Mouse (Mus musculus): Measurements from ENCODE around the gene Fpr1. TPM values are rescaled to one million over a fixed set of nuclear protein-coding genes. Genes with fewer than 3 reads are reported as not detected.
"Not testable (repeated sequence)": the region's sequence is repeated elsewhere in the genome, so short reads cannot be mapped to it uniquely, and the experiment has no call there.

Gene Fpr1
- not detected in 2 replicates for polyA plus RNA-seq (2014; fragmentation: Nextera tagmentation; extraction: Ambion mirVana)

DNA sequence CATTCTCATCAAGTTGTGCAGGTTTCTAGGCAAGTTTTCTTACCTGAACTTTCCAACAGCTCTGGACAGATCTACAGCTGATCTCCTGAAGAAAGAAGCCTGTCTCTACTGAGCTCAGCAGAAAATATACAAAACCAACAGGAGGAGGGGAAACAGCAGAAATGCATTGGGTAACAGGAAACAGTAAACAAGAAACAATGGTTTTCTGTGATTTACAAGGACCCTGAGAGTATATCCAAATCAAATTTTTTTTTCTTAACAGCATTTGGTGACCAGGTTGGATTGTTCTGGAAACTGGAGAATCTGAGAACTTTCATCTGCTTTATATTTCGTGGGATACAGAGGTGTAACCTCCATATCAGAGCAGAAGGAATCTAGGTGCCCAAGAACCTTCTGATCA, at the start of gene Fpr1:
TSS of gene Fpr1 (minus strand) at position 101 of the 400 bp plus-strand sequence.
- Histone ChIP-seq H3K27ac (replicated peaks; ENCODE audit: low read depth, low read length) (no peak within 1 kb of the TSS), H3K9me3 (ENCODE audit: control insufficient read depth, low read length) (no peaks in the 10 kb centered on the region), H3K9ac (replicated peaks; ENCODE audit: low read length) (no peak within 1 kb of the TSS), H3K4me2 (ENCODE audit: low read length) (no peak within 1 kb of the TSS), H3K36me3 (ENCODE audit: control insufficient read depth, insufficient read depth, low read length) (no peaks in the 10 kb centered on the region), H3K27me3 (ENCODE audit: control insufficient read depth, insufficient read depth, low read length) (no peaks in the 10 kb centered on the region), H3K4me3 (replicated peaks; ENCODE audit: low read depth, low read length) (no peak within 1 kb of the TSS), H3K4me1 (ENCODE audit: control insufficient read depth, insufficient read depth, low read length) (no peaks in the 10 kb centered on the region)
- ATAC-seq (ENCODE audit: low FRiP score, low TSS enrichment) (no peak), DNase-seq (no peak)
- WGBS, result 60% methylated on average over 1 of the region's 1 CpGs

DNA sequence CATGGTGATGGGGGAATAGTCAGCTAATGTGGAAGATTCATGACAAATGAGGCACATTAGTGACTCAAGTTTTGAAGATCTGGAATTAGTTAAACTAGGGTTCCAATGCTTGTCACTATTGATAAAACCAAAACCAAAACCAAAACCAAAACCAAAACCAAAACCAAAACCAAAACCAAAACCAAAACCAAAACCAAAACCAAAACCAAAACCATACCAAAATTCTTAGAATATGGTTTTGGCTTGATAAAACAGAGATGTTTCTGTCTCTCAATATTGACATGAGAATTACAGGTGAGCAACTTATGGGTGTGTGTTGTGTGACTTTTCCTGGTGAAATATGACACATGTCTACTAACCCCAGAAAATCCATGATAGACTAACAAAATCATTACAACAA, 34.0 kb upstream of the Fpr1 start:
- DNase-seq (no peak), ATAC-seq (ENCODE audit: low FRiP score, low TSS enrichment) (no peak)
- H3K9me3 ChIP-seq (ENCODE audit: control insufficient read depth, low read length), result peaks cover 4% of the 10 kb centered on the region; the same call in 1 of the 2 replicates
- H3K27me3 ChIP-seq (ENCODE audit: control insufficient read depth, insufficient read depth, low read length), result no peaks in the 10 kb centered on the region
- no peak overlapping the region for H3K27ac ChIP-seq (replicated peaks; ENCODE audit: low read depth, low read length)
- H3K36me3 ChIP-seq (ENCODE audit: control insufficient read depth, insufficient read depth, low read length), result no peaks in the 10 kb centered on the region
- H3K4me2 ChIP-seq (ENCODE audit: low read length), result no peak overlapping the region
- H3K9ac ChIP-seq (replicated peaks; ENCODE audit: low read length), result no peak overlapping the region
- no peak overlapping the region for H3K4me3 ChIP-seq (replicated peaks; ENCODE audit: low read depth, low read length)
- no peaks in the 10 kb centered on the region for H3K4me1 ChIP-seq (ENCODE audit: control insufficient read depth, insufficient read depth, low read length)

- 91% methylated on average over 1 of the region's 1 CpGs for WGBS
- no peak for ATAC-seq (ENCODE audit: low FRiP score, low TSS enrichment)
Measured at GRCm38 (mm10) chr17:17917376-17917775, 33.6 kb upstream of the Fpr1 start.

GRCm38 (mm10) chr17:17912618-17913017, 28.9 kb upstream of the Fpr1 start:
- H3K4me3 ChIP-seq (replicated peaks; ENCODE audit: low read depth, low read length); H3K9me3 ChIP-seq (ENCODE audit: control insufficient read depth, low read length); H3K27ac ChIP-seq (replicated peaks; ENCODE audit: low read depth, low read length); H3K36me3 ChIP-seq (ENCODE audit: control insufficient read depth, insufficient read depth, low read length); DNase-seq; H3K9ac ChIP-seq (replicated peaks; ENCODE audit: low read length); H3K4me1 ChIP-seq (ENCODE audit: control insufficient read depth, insufficient read depth, low read length); ATAC-seq (ENCODE audit: low FRiP score, low TSS enrichment); H3K4me2 ChIP-seq (ENCODE audit: low read length); H3K27me3 ChIP-seq (ENCODE audit: control insufficient read depth, insufficient read depth, low read length): not testable (repeated sequence)
- 89% methylated on average over 8 of the region's 8 CpGs for WGBS

More at GRCm38 (mm10) chr17:17917376-17917775, 33.6 kb upstream of the Fpr1 start:
- Histone ChIP-seq H3K36me3 (ENCODE audit: control insufficient read depth, insufficient read depth, low read length) (no peaks in the 10 kb centered on the region), H3K4me1 (ENCODE audit: control insufficient read depth, insufficient read depth, low read length) (no peaks in the 10 kb centered on the region), H3K27ac (replicated peaks; ENCODE audit: low read depth, low read length) (no peak overlapping the region), H3K9me3 (ENCODE audit: control insufficient read depth, low read length) (peaks cover 4% of the 10 kb centered on the region; the same call in 1 of the 2 replicates), H3K4me3 (replicated peaks; ENCODE audit: low read depth, low read length) (no peak overlapping the region), H3K27me3 (ENCODE audit: control insufficient read depth, insufficient read depth, low read length) (no peaks in the 10 kb centered on the region), H3K9ac (replicated peaks; ENCODE audit: low read length) (no peak overlapping the region), H3K4me2 (ENCODE audit: low read length) (no peak overlapping the region)
- no peak for DNase-seq

DNA sequence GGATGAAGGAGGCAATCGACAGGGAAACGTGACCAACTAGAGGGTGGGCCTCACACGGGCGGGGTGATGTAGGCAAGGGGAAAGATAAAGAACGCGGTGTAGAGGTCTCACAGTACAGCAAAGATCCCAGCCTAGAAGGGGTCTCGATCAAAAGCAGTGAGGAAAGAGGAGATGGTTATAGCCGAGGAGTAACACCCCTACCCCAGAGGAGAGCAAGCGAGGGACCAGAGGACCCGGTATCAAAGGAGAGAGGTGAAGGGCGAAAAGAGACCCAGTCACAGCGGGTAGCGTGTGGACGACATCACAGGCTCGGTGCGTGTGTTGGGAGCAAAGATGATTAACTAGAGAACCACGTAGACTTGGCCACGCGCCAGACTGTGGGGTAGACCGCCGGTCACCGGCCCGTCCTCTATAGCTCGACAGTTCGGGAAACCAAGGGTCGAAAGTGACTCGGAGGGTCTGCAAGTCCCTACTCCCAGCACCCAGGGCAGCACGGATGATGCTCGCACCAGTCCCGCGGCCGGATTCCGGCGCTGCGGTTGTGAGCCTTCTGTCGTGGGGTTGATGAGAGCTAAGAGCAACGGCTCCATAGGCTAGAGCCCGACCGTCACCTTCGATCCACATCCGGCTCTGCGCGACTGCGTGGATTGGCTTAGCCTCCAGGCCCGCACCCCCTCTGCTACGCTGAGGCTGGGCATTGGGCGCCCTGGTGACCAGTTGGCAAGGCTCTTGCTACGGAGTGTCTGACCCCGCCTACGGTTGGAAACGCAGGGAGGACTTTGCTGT, 26.1 kb upstream of the Fpr1 start:
- peak overlapping the region; percentile 78 for H3K27ac ChIP-seq (replicated peaks; ENCODE audit: low read depth, low read length)

GRCm38 (mm10) chr17:17900768-17901167, 17.0 kb upstream of the Fpr1 start:
- Histone ChIP-seq H3K4me1 (ENCODE audit: control insufficient read depth, insufficient read depth, low read length) (no peaks in the 10 kb centered on the region), H3K9ac (replicated peaks; ENCODE audit: low read length) (no peak overlapping the region), H3K9me3 (ENCODE audit: control insufficient read depth, low read length) (no peaks in the 10 kb centered on the region), H3K27ac (replicated peaks; ENCODE audit: low read depth, low read length) (no peak overlapping the region), H3K4me3 (replicated peaks; ENCODE audit: low read depth, low read length) (no peak overlapping the region), H3K36me3 (ENCODE audit: control insufficient read depth, insufficient read depth, low read length) (no peaks in the 10 kb centered on the region), H3K27me3 (ENCODE audit: control insufficient read depth, insufficient read depth, low read length) (no peaks in the 10 kb centered on the region), H3K4me2 (ENCODE audit: low read length) (no peak overlapping the region)
- no peak for DNase-seq
- ATAC-seq (ENCODE audit: low FRiP score, low TSS enrichment), result no peak
- 93% methylated on average over 1 of the region's 1 CpGs for WGBS

More for the DNA sequence above, 26.1 kb upstream of the Fpr1 start:
- DNase-seq, result peak; percentile 93
- ATAC-seq (ENCODE audit: low FRiP score, low TSS enrichment), result peak; percentile 98
- Histone ChIP-seq H3K4me2 (ENCODE audit: low read length) (peak overlapping the region; percentile 65), H3K9me3 (ENCODE audit: control insufficient read depth, low read length) (no peaks in the 10 kb centered on the region), H3K27me3 (ENCODE audit: control insufficient read depth, insufficient read depth, low read length) (no peaks in the 10 kb centered on the region), H3K4me1 (ENCODE audit: control insufficient read depth, insufficient read depth, low read length) (no peaks in the 10 kb centered on the region), H3K36me3 (ENCODE audit: control insufficient read depth, insufficient read depth, low read length) (no peaks in the 10 kb centered on the region), H3K9ac (replicated peaks; ENCODE audit: low read length) (peak overlapping the region; percentile 71), H3K4me3 (replicated peaks; ENCODE audit: low read depth, low read length) (peak overlapping the region; percentile 49)
- 17% methylated on average over 51 of the region's 51 CpGs for WGBS

GRCm38 (mm10) chr17:17899268-17899667, 15.5 kb upstream of the Fpr1 start:
- H3K27me3 ChIP-seq (ENCODE audit: control insufficient read depth, insufficient read depth, low read length), result no peaks in the 10 kb centered on the region
- no peaks in the 10 kb centered on the region for H3K36me3 ChIP-seq (ENCODE audit: control insufficient read depth, insufficient read depth, low read length)
- ATAC-seq (ENCODE audit: low FRiP score, low TSS enrichment), result no peak
- H3K9ac ChIP-seq (replicated peaks; ENCODE audit: low read length), result no peak overlapping the region
- no peak overlapping the region for H3K4me3 ChIP-seq (replicated peaks; ENCODE audit: low read depth, low read length)
- 80% methylated on average over 2 of the region's 2 CpGs for WGBS
- peak; percentile 78 for DNase-seq
- H3K4me1 ChIP-seq (ENCODE audit: control insufficient read depth, insufficient read depth, low read length), result no peaks in the 10 kb centered on the region
- H3K9me3 ChIP-seq (ENCODE audit: control insufficient read depth, low read length), result no peaks in the 10 kb centered on the region
- H3K4me2 ChIP-seq (ENCODE audit: low read length), result no peak overlapping the region
- no peak overlapping the region for H3K27ac ChIP-seq (replicated peaks; ENCODE audit: low read depth, low read length)

GRCm38 (mm10) chr17:17896039-17896438, 12.3 kb upstream of the Fpr1 start:
- 5% methylated on average over 4 of the region's 4 CpGs for WGBS
- peak; percentile 87 for DNase-seq

More at GRCm38 (mm10) chr17:17896039-17896438, 12.3 kb upstream of the Fpr1 start:
- no peak overlapping the region for H3K4me2 ChIP-seq (ENCODE audit: low read length)
- no peaks in the 10 kb centered on the region for H3K36me3 ChIP-seq (ENCODE audit: control insufficient read depth, insufficient read depth, low read length)
- no peak overlapping the region for H3K27ac ChIP-seq (replicated peaks; ENCODE audit: low read depth, low read length)
- no peak overlapping the region for H3K9ac ChIP-seq (replicated peaks; ENCODE audit: low read length)
- no peak overlapping the region for H3K4me3 ChIP-seq (replicated peaks; ENCODE audit: low read depth, low read length)
- H3K4me1 ChIP-seq (ENCODE audit: control insufficient read depth, insufficient read depth, low read length), result no peaks in the 10 kb centered on the region
- no peaks in the 10 kb centered on the region for H3K9me3 ChIP-seq (ENCODE audit: control insufficient read depth, low read length)
- H3K27me3 ChIP-seq (ENCODE audit: control insufficient read depth, insufficient read depth, low read length), result no peaks in the 10 kb centered on the region
- no peak for ATAC-seq (ENCODE audit: low FRiP score, low TSS enrichment)
